Mouse (Mus musculus): ENCODE results near the gene Zfp61. TPM values are rescaled to one million over a fixed set of nuclear protein-coding genes. Genes with fewer than 3 reads are reported as not detected.

Gene Zfp61
- total and polyA plus RNA-seq, 2 experiments from 2014 or later = 3.4 to 6.8 TPM

- TF ChIP-seq CTCF (IDR thresholded peaks at IDR 0.05; ENCODE audit: low read depth) (no peak), EP300 (IDR thresholded peaks at IDR 0.05; ENCODE audit: low read depth) (no peak)
- DNase-seq (ENCODE audit: low spot score) (peak; percentile 87), ATAC-seq (ENCODE audit: insufficient read depth, low read depth) (peak; percentile 92)
- H3K4me2 ChIP-seq (ENCODE audit: low read depth, low read length) = peak within 1 kb of the TSS; percentile 78
- H3K36me3 ChIP-seq (replicated peaks; ENCODE audit: control insufficient read depth, insufficient read depth, low read length) = 0 out of 2 replicates have a peak, but pooled peaks cover 5% of the 10 kb centered on the region
- peak within 1 kb of the TSS; percentile 64 for H3K4me3 ChIP-seq (ENCODE audit: low read depth, low read length)
- no peak within 1 kb of the TSS for H3K27ac ChIP-seq (ENCODE audit: low read depth)
- peak within 1 kb of the TSS; percentile 67 for H3K9ac ChIP-seq (replicated peaks; ENCODE audit: low read depth, low read length)
- H3K9me3 ChIP-seq (replicated peaks; ENCODE audit: control insufficient read depth, low read length) = no peaks in the 10 kb centered on the region
- H3K27me3 ChIP-seq (ENCODE audit: control insufficient read depth, insufficient read depth, low read length) = no peaks in the 10 kb centered on the region
- 0 out of 2 replicates have a peak, but pooled peaks cover 3% of the 10 kb centered on the region for H3K4me1 ChIP-seq (ENCODE audit: control insufficient read depth, insufficient read depth)
- WGBS = 19% methylated on average over 21 of the region's 21 CpGs
These were observed 46.2 kb downstream of the Zfp61 start, which contains the start of gene Zfp108 for GRCm38 (mm10) chr7:24254633-24255474. Gene Zfp108, plus strand, starts transcription at chr7:24254794.

GRCm38 (mm10) chr7:24253779-24254615 is 47.0 kb downstream of the Zfp61 start:
- WGBS = 65% methylated on average over 9 of the region's 9 CpGs
- H3K4me1 ChIP-seq (ENCODE audit: control insufficient read depth, insufficient read depth) = 0 out of 2 replicates have a peak, but pooled peaks cover 3% of the 10 kb centered on the region
- H3K9ac ChIP-seq (replicated peaks; ENCODE audit: low read depth, low read length) = peak overlapping the region; percentile 67
- H3K9me3 ChIP-seq (replicated peaks; ENCODE audit: control insufficient read depth, low read length) = no peaks in the 10 kb centered on the region
- ATAC-seq (ENCODE audit: insufficient read depth, low read depth) = peak; percentile 38; the same call in 1 of the 2 replicates
- DNase-seq (ENCODE audit: low spot score) = no peak
- H3K4me2 ChIP-seq (ENCODE audit: low read depth, low read length) = peak overlapping the region; percentile 78
- H3K4me3 ChIP-seq (ENCODE audit: low read depth, low read length) = peak overlapping the region; percentile 64
- H3K27me3 ChIP-seq (ENCODE audit: control insufficient read depth, insufficient read depth, low read length) = no peaks in the 10 kb centered on the region
- no peak overlapping the region for H3K27ac ChIP-seq (ENCODE audit: low read depth)
- no peaks in the 10 kb centered on the region for H3K36me3 ChIP-seq (replicated peaks; ENCODE audit: control insufficient read depth, insufficient read depth, low read length)
- TF ChIP-seq EP300 (IDR thresholded peaks at IDR 0.05; ENCODE audit: low read depth) (no peak), CTCF (IDR thresholded peaks at IDR 0.05; ENCODE audit: low read depth) (no peak)

Small RNAs within 50 kb of the gene (microRNA-seq; reads per million reads assigned to microRNA genes)
- not detected for gene Gm27592

Other genes starting within 250 kb of the Zfp61 start
- not detected in 2 replicates for gene Vmn1r183, start 248.0 kb downstream of the Zfp61 start, total RNA-seq (2014; rRNA removed; ENCODE audit: low replicate concordance)
- gene Vmn1r183, start 248.0 kb downstream of the Zfp61 start, polyA plus RNA-seq (2015; fragmentation: Nextera tagmentation; extraction: Ambion mirVana) = not detected in 2 replicates
- gene Zfp180, start 219.3 kb downstream of the Zfp61 start, total RNA-seq (2014; rRNA removed; ENCODE audit: low replicate concordance) = 10.3 and 19.5 TPM in 2 replicates
- gene Zfp180, start 219.3 kb downstream of the Zfp61 start, polyA plus RNA-seq (2015; fragmentation: Nextera tagmentation; extraction: Ambion mirVana) = 6.9 and 7.1 TPM in 2 replicates
- 2.2 and 4.3 TPM in 2 replicates for gene Zfp112, start 188.9 kb downstream of the Zfp61 start, total RNA-seq (2014; rRNA removed; ENCODE audit: low replicate concordance)
- gene Zfp112, start 188.9 kb downstream of the Zfp61 start, polyA plus RNA-seq (2015; fragmentation: Nextera tagmentation; extraction: Ambion mirVana) = 3.8 and 3.9 TPM in 2 replicates
- gene Zfp235, start 167.1 kb downstream of the Zfp61 start, total RNA-seq (2014; rRNA removed; ENCODE audit: low replicate concordance) = 7.7 and 8.6 TPM in 2 replicates
- 4.9 and 5.6 TPM in 2 replicates for gene Zfp235, start 167.1 kb downstream of the Zfp61 start, polyA plus RNA-seq (2015; fragmentation: Nextera tagmentation; extraction: Ambion mirVana)
- 0.19 and 1.1 TPM in 2 replicates for gene Zfp114, start 126.2 kb downstream of the Zfp61 start, total RNA-seq (2014; rRNA removed; ENCODE audit: low replicate concordance)
- 0.42 and 0.86 TPM in 2 replicates for gene Zfp114, start 126.2 kb downstream of the Zfp61 start, polyA plus RNA-seq (2015; fragmentation: Nextera tagmentation; extraction: Ambion mirVana)
- 2.2 and 3.5 TPM in 2 replicates for gene Zfp111, start 89.8 kb downstream of the Zfp61 start, total RNA-seq (2014; rRNA removed; ENCODE audit: low replicate concordance)
- gene Zfp111, start 89.8 kb downstream of the Zfp61 start, polyA plus RNA-seq (2015; fragmentation: Nextera tagmentation; extraction: Ambion mirVana) = 2.4 and 2.7 TPM in 2 replicates
- 2.7 and 6.6 TPM in 2 replicates for gene Zfp109, start 63.7 kb downstream of the Zfp61 start, total RNA-seq (2014; rRNA removed; ENCODE audit: low replicate concordance)
- 1.1 and 1.2 TPM in 2 replicates for gene Zfp109, start 63.7 kb downstream of the Zfp61 start, polyA plus RNA-seq (2015; fragmentation: Nextera tagmentation; extraction: Ambion mirVana)
- 1.1 and 2.5 TPM in 2 replicates for gene Zfp108, start 46.4 kb downstream of the Zfp61 start, total RNA-seq (2014; rRNA removed; ENCODE audit: low replicate concordance)
- gene Zfp108, start 46.4 kb downstream of the Zfp61 start, polyA plus RNA-seq (2015; fragmentation: Nextera tagmentation; extraction: Ambion mirVana) = 1.1 and 1.5 TPM in 2 replicates
- gene Zfp93, start 30.8 kb downstream of the Zfp61 start, total RNA-seq (2014; rRNA removed; ENCODE audit: low replicate concordance) = 6.8 and 7.8 TPM in 2 replicates
- 4.1 and 5.0 TPM in 2 replicates for gene Zfp93, start 30.8 kb downstream of the Zfp61 start, polyA plus RNA-seq (2015; fragmentation: Nextera tagmentation; extraction: Ambion mirVana)
- 0.95 and 4.1 TPM in 2 replicates for gene Zfp94, start 15.4 kb upstream of the Zfp61 start, total RNA-seq (2014; rRNA removed; ENCODE audit: low replicate concordance)
- 2.8 and 2.9 TPM in 2 replicates for gene Zfp94, start 15.4 kb upstream of the Zfp61 start, polyA plus RNA-seq (2015; fragmentation: Nextera tagmentation; extraction: Ambion mirVana)
- not detected in 2 replicates for gene Tescl, start 32.7 kb upstream of the Zfp61 start, total RNA-seq (2014; rRNA removed; ENCODE audit: low replicate concordance)
- gene Tescl, start 32.7 kb upstream of the Zfp61 start, polyA plus RNA-seq (2015; fragmentation: Nextera tagmentation; extraction: Ambion mirVana) = 0.14 TPM in 1 of 2 replicates, not detected in the other
- not detected in 2 replicates for gene Lypd5, start 48.0 kb upstream of the Zfp61 start, total RNA-seq (2014; rRNA removed; ENCODE audit: low replicate concordance)
- gene Lypd5, start 48.0 kb upstream of the Zfp61 start, polyA plus RNA-seq (2015; fragmentation: Nextera tagmentation; extraction: Ambion mirVana) = not detected in 2 replicates
- gene Kcnn4, start 69.0 kb upstream of the Zfp61 start, total RNA-seq (2014; rRNA removed; ENCODE audit: low replicate concordance) = 0.69 and 2.0 TPM in 2 replicates
- gene Kcnn4, start 69.0 kb upstream of the Zfp61 start, polyA plus RNA-seq (2015; fragmentation: Nextera tagmentation; extraction: Ambion mirVana) = 0.85 and 0.98 TPM in 2 replicates
- 15.5 and 30.2 TPM in 2 replicates for gene Smg9, start 98.4 kb upstream of the Zfp61 start, total RNA-seq (2014; rRNA removed; ENCODE audit: low replicate concordance)
- 13.1 and 13.5 TPM in 2 replicates for gene Smg9, start 98.4 kb upstream of the Zfp61 start, polyA plus RNA-seq (2015; fragmentation: Nextera tagmentation; extraction: Ambion mirVana)
- not detected in 2 replicates for gene Irgc1, start 151.1 kb upstream of the Zfp61 start, total RNA-seq (2014; rRNA removed; ENCODE audit: low replicate concordance)
- gene Irgc1, start 151.1 kb upstream of the Zfp61 start, polyA plus RNA-seq (2015; fragmentation: Nextera tagmentation; extraction: Ambion mirVana) = not detected in 2 replicates
- gene Plaur, start 161.3 kb upstream of the Zfp61 start, total RNA-seq (2014; rRNA removed; ENCODE audit: low replicate concordance) = 13.1 and 16.0 TPM in 2 replicates
- gene Plaur, start 161.3 kb upstream of the Zfp61 start, polyA plus RNA-seq (2015; fragmentation: Nextera tagmentation; extraction: Ambion mirVana) = 6.1 and 6.5 TPM in 2 replicates
- 14.3 and 30.5 TPM in 2 replicates for gene Cadm4, start 180.8 kb upstream of the Zfp61 start, total RNA-seq (2014; rRNA removed; ENCODE audit: low replicate concordance)
- gene Cadm4, start 180.8 kb upstream of the Zfp61 start, polyA plus RNA-seq (2015; fragmentation: Nextera tagmentation; extraction: Ambion mirVana) = 4.1 and 4.2 TPM in 2 replicates
- gene Zfp428, start 205.8 kb upstream of the Zfp61 start, total RNA-seq (2014; rRNA removed; ENCODE audit: low replicate concordance) = 24.8 and 36.3 TPM in 2 replicates
- 39.1 and 39.3 TPM in 2 replicates for gene Zfp428, start 205.8 kb upstream of the Zfp61 start, polyA plus RNA-seq (2015; fragmentation: Nextera tagmentation; extraction: Ambion mirVana)
- gene AC161166.1, start 211.2 kb upstream of the Zfp61 start, total RNA-seq (2014; rRNA removed; ENCODE audit: low replicate concordance) = not detected in 2 replicates
- gene AC161166.1, start 211.2 kb upstream of the Zfp61 start, polyA plus RNA-seq (2015; fragmentation: Nextera tagmentation; extraction: Ambion mirVana) = 0.10 and 0.19 TPM in 2 replicates
- gene Irgq, start 229.5 kb upstream of the Zfp61 start, total RNA-seq (2014; rRNA removed; ENCODE audit: low replicate concordance) = 22.1 and 24.5 TPM in 2 replicates
- gene Irgq, start 229.5 kb upstream of the Zfp61 start, polyA plus RNA-seq (2015; fragmentation: Nextera tagmentation; extraction: Ambion mirVana) = 4.5 and 4.8 TPM in 2 replicates
- not detected in 2 replicates for gene Pinlyp, start 244.9 kb upstream of the Zfp61 start, total RNA-seq (2014; rRNA removed; ENCODE audit: low replicate concordance)
- not detected in 2 replicates for gene Pinlyp, start 244.9 kb upstream of the Zfp61 start, polyA plus RNA-seq (2015; fragmentation: Nextera tagmentation; extraction: Ambion mirVana)
- 30.3 and 46.1 TPM in 2 replicates for gene Xrcc1, start 245.1 kb upstream of the Zfp61 start, total RNA-seq (2014; rRNA removed; ENCODE audit: low replicate concordance)
- 30.7 and 31.1 TPM in 2 replicates for gene Xrcc1, start 245.1 kb upstream of the Zfp61 start, polyA plus RNA-seq (2015; fragmentation: Nextera tagmentation; extraction: Ambion mirVana)